Comparison of ENCODE assay signal across 22 mouse cellular contexts in genomic region chr10:116759816-116760215, GRCm38 (mm10).
DNase-seq lines count a peak whose midpoint lies in the region; ATAC-seq lines count a peak whose summit lies in the region.
"Had no signal": no experiment of that assay in that cellular context is flagged by ENCODE, and none has a peak within 500 bp of the region (broad histone marks: within the 10 kb centered on the region; RNA-seq: fewer than 3 reads in every experiment).

No protein-coding gene starts in this region.

- 87% methylated on average over 4 of the region's 4 CpGs for WGBS in embryonic facial prominence, embryonic 13.5 days
- WGBS in embryonic facial prominence, embryonic 10.5 days = 93% methylated on average over 4 of the region's 4 CpGs
- WGBS in embryonic facial prominence, embryonic 15.5 days = 84% methylated on average over 4 of the region's 4 CpGs

- H3K9me3 ChIP-seq in embryonic facial prominence, embryonic 13.5 days = no peaks in the 10 kb centered on the region
- no peaks in the 10 kb centered on the region for H3K9me3 ChIP-seq in embryonic facial prominence, embryonic 10.5 days
- no peaks in the 10 kb centered on the region for H3K9me3 ChIP-seq in embryonic facial prominence, embryonic 15.5 days (replicated peaks)
- H3K9me3 ChIP-seq: forebrain, embryonic 12.5 days had no signal

- DNase-seq in cerebellum, adult 9-10 months = peak; percentile 55
- DNase-seq in cerebellum, postnatal 4 days (ENCODE audit: low spot score in 2 of 2) = no peak
- peak; percentile 67 to 68 for DNase-seq in cerebellum, postnatal 14 days
- no peak for DNase-seq in cerebellum, adult 18-20 months
- DNase-seq in embryonic facial prominence, embryonic 10.5 days (ENCODE audit: low spot score) = no peak
- DNase-seq: adrenal gland, adult 8-10 months; adrenal gland, postnatal 14 days; adrenal gland, postnatal 36 days; B cell, adult 2 months; cerebellum, postnatal 36 days had no signal

- H3K27me3 ChIP-seq in embryonic facial prominence, embryonic 13.5 days = no peaks in the 10 kb centered on the region
- no peaks in the 10 kb centered on the region for H3K27me3 ChIP-seq in embryonic facial prominence, embryonic 10.5 days (replicated peaks; ENCODE audit: low read depth, poor library complexity, severe bottlenecking)
- no peaks in the 10 kb centered on the region for H3K27me3 ChIP-seq in embryonic facial prominence, embryonic 15.5 days
- H3K27me3 ChIP-seq: CH12.LX; forebrain, embryonic 12.5 days; Patski had no signal

- H3K4me1 ChIP-seq in embryonic facial prominence, embryonic 13.5 days = peaks cover 57% of the 10 kb centered on the region
- peaks cover 51% of the 10 kb centered on the region for H3K4me1 ChIP-seq in embryonic facial prominence, embryonic 10.5 days
- peaks cover 47% of the 10 kb centered on the region for H3K4me1 ChIP-seq in embryonic facial prominence, embryonic 15.5 days
- H3K4me1 ChIP-seq: forebrain, embryonic 12.5 days had no signal

- H3K4me3 ChIP-seq in embryonic facial prominence, embryonic 13.5 days = no peak overlapping the region
- no peak overlapping the region for H3K4me3 ChIP-seq in embryonic facial prominence, embryonic 10.5 days
- H3K4me3 ChIP-seq in embryonic facial prominence, embryonic 15.5 days (replicated peaks) = no peak overlapping the region
- H3K4me3 ChIP-seq: erythroblast, embryonic 14.5 days; forebrain, embryonic 10.5 days; forebrain, embryonic 12.5 days had no signal

- H3K4me2 ChIP-seq in embryonic facial prominence, embryonic 13.5 days = no peak overlapping the region
- no peak overlapping the region for H3K4me2 ChIP-seq in embryonic facial prominence, embryonic 15.5 days (replicated peaks)
- H3K4me2 ChIP-seq: forebrain, embryonic 12.5 days had no signal

- H3K9ac ChIP-seq in embryonic facial prominence, embryonic 13.5 days = no peak overlapping the region
- H3K9ac ChIP-seq in embryonic facial prominence, embryonic 15.5 days = no peak overlapping the region
- H3K9ac ChIP-seq: forebrain, embryonic 12.5 days had no signal

- ATAC-seq in embryonic facial prominence, embryonic 13.5 days (ENCODE audit: insufficient number of reproducible peaks, insufficient read depth, low FRiP score, low TSS enrichment, low read depth) = no peak
- no peak for ATAC-seq in embryonic facial prominence, embryonic 15.5 days (ENCODE audit: insufficient number of reproducible peaks, low FRiP score, low TSS enrichment, low read depth)
- ATAC-seq: activated CD4-positive, CD25-positive, alpha-beta regulatory T cell, adult 4 months; CD4-positive, CD25-positive, alpha-beta regulatory T cell, adult 4 months; forebrain, embryonic 14.5 days; forebrain, embryonic 16.5 days; Patski had no signal

- no peaks in the 10 kb centered on the region for H3K36me3 ChIP-seq in embryonic facial prominence, embryonic 13.5 days
- H3K36me3 ChIP-seq in embryonic facial prominence, embryonic 10.5 days (replicated peaks) = no peaks in the 10 kb centered on the region
- H3K36me3 ChIP-seq in embryonic facial prominence, embryonic 15.5 days = no peaks in the 10 kb centered on the region
- H3K36me3 ChIP-seq: forebrain, embryonic 10.5 days; forebrain, embryonic 12.5 days; G1E had no signal

- H3K27ac ChIP-seq in embryonic facial prominence, embryonic 13.5 days = peak overlapping the region; percentile 60; the same call in 1 of the 2 replicates
- H3K27ac ChIP-seq in embryonic facial prominence, embryonic 10.5 days (replicated peaks) = no peak overlapping the region
- peak overlapping the region; percentile 74 for H3K27ac ChIP-seq in embryonic facial prominence, embryonic 15.5 days (replicated peaks)
- H3K27ac ChIP-seq: forebrain, embryonic 10.5 days; forebrain, embryonic 12.5 days had no signal

Comparison
In these comparisons a context has a peak if more than half of its experiments do, and no peak if none do; other contexts are left out.
1. DNase-seq: peak in cerebellum, adult 9-10 months (single experiment) and cerebellum, postnatal 14 days (2 of 2); none in cerebellum, postnatal 4 days (0 of 2), cerebellum, adult 18-20 months (0 of 2) and embryonic facial prominence, embryonic 10.5 days (single experiment).